22 mouse cellular contexts compared by ENCODE assay signal in genomic region chr3:20103830-20104229, GRCm38 (mm10).
"Had no signal": no experiment of that assay in that cellular context is flagged by ENCODE, and none has a peak within 500 bp of the region (broad histone marks: within the 10 kb centered on the region; RNA-seq: fewer than 3 reads in every experiment).

No protein-coding gene starts in this region.

- H3K9me3 ChIP-seq: limb, embryonic 10.5 days; limb, embryonic 13.5 days; liver, embryonic 12.5 days; liver, embryonic 15.5 days; megakaryocyte, embryonic 14.5 days; midbrain, embryonic 10.5 days; neural tube, embryonic 12.5 days; neural tube, embryonic 15.5 days had no signal

- H3K4me3 ChIP-seq: limb, embryonic 10.5 days; limb, embryonic 13.5 days; liver, embryonic 12.5 days; liver, embryonic 15.5 days; megakaryocyte, embryonic 14.5 days; midbrain, embryonic 10.5 days; neural tube, embryonic 12.5 days; neural tube, embryonic 15.5 days had no signal

- ATAC-seq: intestine, embryonic 16.5 days had no signal

- H3K4me2 ChIP-seq: limb, embryonic 13.5 days; liver, embryonic 12.5 days; liver, embryonic 15.5 days; neural tube, embryonic 12.5 days; neural tube, embryonic 15.5 days had no signal

- H3K9ac ChIP-seq: limb, embryonic 13.5 days; liver, embryonic 12.5 days; liver, embryonic 15.5 days; neural tube, embryonic 12.5 days; neural tube, embryonic 15.5 days had no signal

- H3K27me3 ChIP-seq: limb, embryonic 13.5 days; liver, embryonic 12.5 days; liver, embryonic 15.5 days; megakaryocyte, embryonic 14.5 days; neural tube, embryonic 12.5 days; neural tube, embryonic 15.5 days had no signal

- H3K27ac ChIP-seq: limb, embryonic 10.5 days; limb, embryonic 13.5 days; liver, embryonic 12.5 days; liver, embryonic 15.5 days; midbrain, embryonic 10.5 days; neural tube, embryonic 12.5 days; neural tube, embryonic 15.5 days had no signal

- DNase-seq: kidney, adult 18-20 months; kidney, adult 9 months; kidney, postnatal 14 days; kidney, postnatal 4 days; liver; lung, adult 2 months; midbrain, embryonic 14.5 days; right cerebral cortex, adult 18-20 months; right cerebral cortex, postnatal 25 days; spleen, adult 18-20 months; thymus, adult 2 months; thymus, postnatal 14 days; thymus, postnatal 4 days had no signal

- H3K4me1 ChIP-seq: limb, embryonic 10.5 days; limb, embryonic 13.5 days; liver, embryonic 15.5 days; midbrain, embryonic 10.5 days; neural tube, embryonic 12.5 days; neural tube, embryonic 15.5 days had no signal
